Mouse (Mus musculus): Measurements from ENCODE around the gene Rps4x. TPM values are rescaled to one million over a fixed set of nuclear protein-coding genes. Genes with fewer than 3 reads are reported as not detected.

The Rps4x gene
- polyA plus RNA-seq, 1 experiment, result 148 TPM

GRCm38 (mm10) chrX:102141157-102141556 lies 48.0 kb downstream of the Rps4x start:
- Histone ChIP-seq H3K36me3 (replicated peaks; ENCODE audit: low read length) (peaks cover 38% of the 10 kb centered on the region), H3K4me3 (replicated peaks) (no peak overlapping the region), H3K9me3 (no peaks in the 10 kb centered on the region), H3K27me3 (replicated peaks) (peaks cover 3% of the 10 kb centered on the region), H3K4me1 (no peaks in the 10 kb centered on the region)
- TF ChIP-seq FLI1 (IDR thresholded peaks at IDR 0.05; ENCODE audit: low read length) (no peak), GATA1 (IDR thresholded peaks at IDR 0.05; ENCODE audit: borderline replicate concordance, low read length) (no peak)

Other genes starting within 250 kb of the Rps4x start
- 1.3 and 4.8 TPM in 2 replicates for gene Rtl5, start 118.1 kb downstream of the Rps4x start, polyA plus RNA-seq (2012; ENCODE audit: insufficient read depth, low replicate concordance)
- gene Pin4, start 69.9 kb downstream of the Rps4x start, polyA plus RNA-seq (2012; ENCODE audit: insufficient read depth, low replicate concordance), result 9.7 TPM in 1 of 2 replicates, not detected in the other
- 0.18 TPM in 1 of 2 replicates, not detected in the other for gene Ercc6l, start 32.3 kb downstream of the Rps4x start, polyA plus RNA-seq (2012; ENCODE audit: insufficient read depth, low replicate concordance)
- not detected in 2 replicates for gene Cited1, start 62.8 kb upstream of the Rps4x start, polyA plus RNA-seq (2012; ENCODE audit: insufficient read depth, low replicate concordance)

Data from megakaryocyte, embryonic 14.5 days (primary cell).